Mouse (Mus musculus): ENCODE results near the gene Amh.
"Not testable (repeated sequence)": the region's sequence is repeated elsewhere in the genome, so short reads cannot be mapped to it uniquely, and the experiment has no call there.

Amh gene

GRCm38 (mm10) chr10:80807057-80807627 is 2.1 kb downstream of the Amh start:
- DNase-seq (ENCODE audit: low spot score): peak; percentile 78

DNA sequence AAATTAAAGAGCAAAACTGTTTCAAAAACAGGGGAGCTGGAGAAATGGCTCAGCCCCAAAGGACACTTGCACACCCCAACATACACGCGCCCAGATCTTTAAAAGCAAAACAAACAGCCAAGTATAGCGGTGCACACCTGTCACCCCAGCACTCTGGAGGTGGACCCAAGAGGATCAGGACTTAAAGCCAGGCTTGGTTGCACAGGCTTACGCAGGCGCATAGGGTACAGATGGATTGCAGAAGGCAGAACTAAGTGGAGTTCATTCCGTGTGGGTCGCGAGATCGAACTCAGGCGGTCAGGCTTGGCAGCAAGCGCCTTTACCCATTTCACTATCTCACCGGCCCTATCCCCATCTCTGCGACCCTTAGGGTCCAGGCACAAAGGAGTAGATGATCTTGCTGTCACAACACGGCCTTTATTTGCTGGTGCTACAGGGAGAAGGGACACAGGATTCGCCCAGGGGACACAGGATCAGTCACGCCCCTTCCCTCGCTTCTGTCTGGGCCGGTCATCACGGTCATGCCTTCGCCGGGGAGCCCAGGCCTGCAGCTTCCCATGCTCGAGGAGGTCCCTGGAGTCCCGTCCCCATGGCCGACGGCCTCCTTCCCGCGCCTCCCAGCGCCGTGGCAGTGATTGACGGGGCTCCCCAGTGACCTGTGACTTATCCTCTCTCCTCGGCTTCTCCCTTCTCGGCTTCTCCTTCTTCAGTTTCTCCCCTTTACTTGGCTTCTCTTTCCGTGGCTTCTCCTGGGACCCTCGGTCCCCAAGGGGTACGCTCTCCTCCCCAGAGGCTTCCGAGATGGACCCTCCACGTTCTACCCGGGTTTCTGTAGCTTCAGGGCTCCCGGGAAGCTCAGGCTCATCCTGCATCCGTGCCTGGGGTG is 3.3 kb downstream of the Amh start:
- no peak for DNase-seq (ENCODE audit: low spot score)

DNA sequence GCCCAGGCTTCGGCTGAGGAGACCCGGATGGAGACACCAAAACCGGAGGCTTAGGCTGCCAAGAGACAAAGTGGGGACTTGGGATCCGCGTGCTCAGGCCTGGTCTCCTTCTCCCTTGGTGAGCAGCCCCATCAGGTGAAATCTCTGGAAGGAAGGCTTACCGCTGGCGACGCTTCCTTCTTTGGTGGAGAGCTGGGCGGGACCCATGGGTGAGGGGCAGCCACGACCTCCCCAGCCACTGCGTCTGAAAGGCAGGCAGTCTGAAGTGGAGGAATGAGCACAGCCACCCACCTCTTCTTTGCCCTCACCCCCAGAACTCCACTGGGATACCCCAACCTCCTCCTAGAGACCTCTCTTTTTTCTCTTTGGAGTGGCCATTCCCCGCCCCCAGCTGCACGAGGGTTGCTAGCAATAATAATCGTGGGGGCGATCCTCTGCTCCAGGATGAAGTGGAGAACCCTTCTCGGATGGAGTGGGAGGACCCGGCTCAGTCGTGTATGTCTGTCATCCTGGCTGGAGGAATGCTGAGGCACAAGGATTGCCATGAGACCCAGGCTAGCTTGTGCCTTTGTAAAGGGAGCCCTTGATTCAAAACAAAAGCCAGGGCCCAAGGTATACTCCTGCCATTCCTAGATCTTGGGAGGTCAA is 4.1 kb downstream of the Amh start:
- no peak for DNase-seq (ENCODE audit: low spot score)

DNA sequence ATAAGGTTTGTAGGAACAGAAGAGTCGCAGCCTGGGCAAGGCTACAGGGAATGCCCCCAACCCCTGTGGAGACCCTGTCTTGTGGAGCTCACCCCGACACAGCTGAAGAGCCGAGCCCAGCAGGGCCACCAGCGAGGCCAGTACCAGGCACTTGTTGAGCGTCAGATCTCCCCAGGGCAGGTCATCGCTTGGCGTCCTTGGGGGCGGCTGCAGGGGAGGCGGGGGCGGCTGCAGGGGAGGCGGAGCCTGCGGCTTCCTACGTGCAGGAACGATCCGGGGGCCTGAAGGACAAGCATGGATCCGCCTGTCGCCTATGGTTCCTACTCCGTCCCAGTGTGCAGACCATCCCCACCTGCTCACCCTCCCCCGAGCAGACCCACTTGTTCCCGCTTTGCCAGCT is 5.0 kb downstream of the Amh start:
- DNase-seq (ENCODE audit: low spot score): peak; percentile 74

DNA sequence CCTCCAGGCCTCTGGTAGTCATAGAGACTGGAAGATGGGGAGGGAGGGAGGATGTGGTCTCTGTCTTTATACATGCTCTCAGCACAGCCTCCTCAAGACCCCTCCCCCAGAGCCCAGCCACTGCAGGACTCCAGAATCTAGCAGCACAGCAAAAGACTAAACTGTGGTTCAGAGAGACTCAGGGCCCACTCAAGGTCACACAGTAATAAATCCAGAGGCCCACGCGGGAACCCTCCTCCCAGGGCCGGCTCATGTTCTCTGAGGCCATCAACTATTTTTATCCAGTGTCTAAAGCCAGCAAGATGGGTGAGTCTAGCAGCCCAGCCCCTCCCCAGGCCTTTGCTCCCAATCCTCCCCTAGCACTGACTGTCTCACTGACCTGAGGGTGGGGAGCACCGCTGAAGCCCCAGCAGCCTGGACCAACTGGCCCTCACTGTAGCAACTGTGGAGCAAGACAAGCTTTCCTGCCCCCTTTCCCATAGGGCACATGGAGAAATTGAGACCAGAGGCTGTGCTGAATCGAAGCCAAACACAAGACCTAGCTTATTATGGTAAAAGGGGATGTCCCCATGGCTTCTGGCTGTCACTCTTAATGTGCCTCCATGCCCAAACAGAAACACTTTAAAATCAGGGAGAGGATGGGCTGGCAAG is 7.5 kb downstream of the Amh start:
- no peak for DNase-seq (ENCODE audit: low spot score)

GRCm38 (mm10) chr10:80813366-80813765 is 8.3 kb downstream of the Amh start, which contains the start of gene Jsrp1:
TSS of gene Jsrp1 (minus strand) at chr10:80813498.
- no peak for DNase-seq (ENCODE audit: low spot score)

- DNase-seq (ENCODE audit: low spot score): no peak
Observed at GRCm38 (mm10) chr10:80814800-80815199, 9.8 kb downstream of the Amh start.

DNA sequence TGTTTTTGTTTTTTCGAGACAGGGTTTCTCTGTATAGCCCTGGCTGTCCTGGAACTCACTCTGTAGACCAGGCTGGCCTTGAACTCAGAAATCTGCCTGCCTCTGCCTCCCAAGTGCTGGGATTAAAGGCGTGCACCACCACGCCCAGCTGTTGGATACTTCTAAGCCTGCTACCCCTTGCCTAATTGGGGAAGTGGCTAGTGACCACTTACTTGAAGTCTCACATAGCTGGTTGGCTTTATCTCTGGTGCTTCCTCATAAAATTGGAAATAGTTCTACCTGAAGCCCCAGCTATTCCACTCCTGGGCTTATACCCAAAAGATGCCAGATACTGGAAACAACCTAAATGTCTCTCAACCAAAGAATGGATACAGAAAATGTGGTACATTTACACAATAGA is 11.3 kb downstream of the Amh start:
- DNase-seq (ENCODE audit: low spot score): not testable (repeated sequence)

GRCm38 (mm10) chr10:80817164-80817563 is 12.1 kb downstream of the Amh start:
- no peak for DNase-seq (ENCODE audit: low spot score)

DNA sequence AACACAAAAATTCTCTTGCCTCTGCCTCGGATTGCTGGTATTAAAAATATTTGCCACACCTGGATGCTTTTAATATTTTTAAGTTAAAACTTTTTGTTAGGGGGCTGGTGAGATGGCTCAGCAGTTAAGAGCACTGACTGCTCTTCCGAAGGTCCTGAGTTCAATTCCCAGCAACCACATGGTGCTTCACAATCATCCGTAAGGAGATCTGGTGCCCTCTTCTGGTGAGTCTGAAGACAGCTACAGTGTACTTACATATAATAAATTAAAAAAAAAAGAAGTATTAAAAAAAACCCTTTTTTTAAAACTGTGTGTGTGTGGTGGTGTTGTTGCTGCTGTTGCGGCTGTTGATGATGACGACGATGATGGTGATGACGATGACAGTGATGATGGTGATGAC is 12.9 kb downstream of the Amh start:
- DNase-seq (ENCODE audit: low spot score): not testable (repeated sequence)

- no peak for DNase-seq (ENCODE audit: low spot score)
Observed at GRCm38 (mm10) chr10:80818599-80819281, 13.7 kb downstream of the Amh start.

- DNase-seq (ENCODE audit: low spot score): no peak
Observed at GRCm38 (mm10) chr10:80819406-80819805, 14.4 kb downstream of the Amh start.

DNA sequence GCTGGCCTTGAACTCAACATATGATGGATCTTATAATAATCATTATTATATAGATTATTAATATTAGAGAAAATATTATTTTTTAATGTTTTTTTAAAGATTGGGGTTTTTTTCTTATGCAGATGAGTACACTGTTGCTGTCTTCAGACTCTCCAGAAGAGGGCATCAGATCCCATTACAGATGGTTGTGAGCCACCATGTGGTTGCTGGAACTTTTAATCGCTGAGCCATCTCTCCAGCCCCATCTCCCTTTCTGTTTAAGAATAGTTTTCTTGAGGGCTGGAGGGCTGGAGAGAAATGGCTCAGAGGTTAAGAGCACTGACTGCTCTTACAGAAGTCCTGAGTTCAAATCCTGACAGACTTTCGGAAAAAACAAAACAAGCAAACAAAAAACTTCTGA is 16.9 kb downstream of the Amh start:
- no peak for DNase-seq (ENCODE audit: low spot score)

DNA sequence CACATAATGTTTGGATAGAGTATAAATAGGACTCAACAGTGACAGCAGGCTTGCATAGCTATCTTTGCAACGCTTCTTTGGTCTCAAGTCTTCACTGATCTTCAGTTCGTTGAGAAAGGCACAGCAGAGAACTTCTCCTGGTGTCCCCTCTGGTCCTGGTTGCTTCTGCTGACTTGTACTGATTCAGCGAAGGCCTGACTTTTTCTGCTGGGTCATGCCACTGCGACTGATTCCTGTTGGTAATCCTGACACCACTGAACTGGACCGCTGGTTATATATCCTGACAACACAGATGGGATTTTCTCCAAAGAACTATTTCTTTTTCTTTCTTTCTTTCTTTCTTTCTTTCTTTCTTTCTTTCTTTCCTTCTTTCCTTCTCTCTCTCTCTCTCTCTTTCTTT is 17.5 kb downstream of the Amh start:
- no peak for DNase-seq (ENCODE audit: low spot score)

GRCm38 (mm10) chr10:80823316-80823715 is 18.3 kb downstream of the Amh start:
- DNase-seq (ENCODE audit: low spot score): no peak

GRCm38 (mm10) chr10:80823847-80824643 is 19.0 kb downstream of the Amh start:
- DNase-seq (ENCODE audit: low spot score): no peak

DNA sequence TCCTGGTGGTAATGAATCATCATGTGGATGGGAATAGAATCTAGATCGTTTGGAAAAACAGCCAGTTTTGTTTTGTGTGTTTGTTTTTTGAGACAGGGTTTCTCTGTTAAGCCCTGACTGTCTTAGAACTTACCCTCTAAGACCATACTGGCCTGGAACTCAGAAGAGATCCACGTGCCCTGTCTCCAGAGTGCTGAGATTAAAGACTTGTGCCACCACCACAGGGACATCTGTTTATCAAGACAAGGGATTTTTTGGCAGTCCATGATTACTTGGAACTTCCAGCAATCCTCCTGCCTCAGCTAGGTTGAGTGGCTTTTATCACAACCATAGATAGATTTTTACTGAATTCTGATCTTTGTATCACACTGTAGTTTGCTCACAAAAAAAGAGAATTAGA is 19.8 kb downstream of the Amh start:
- DNase-seq (ENCODE audit: low spot score): no peak

GRCm38 (mm10) chr10:80826151-80827062 is 21.4 kb downstream of the Amh start, which contains the start of gene Oaz1:
TSS of gene Oaz1 (plus strand) at chr10:80826656.
- DNase-seq (ENCODE audit: low spot score): peak; percentile 96

- no peak for DNase-seq (ENCODE audit: low spot score)
Observed at GRCm38 (mm10) chr10:80827063-80827869, 22.2 kb downstream of the Amh start.
